Mouse (Mus musculus): Measurements from ENCODE around the gene Bcdin3d. TPM values are rescaled to one million over a fixed set of nuclear protein-coding genes. Genes with fewer than 3 reads are reported as not detected.
A peak's percentile ranks its signal among the peaks of the same experiment; 100 is the strongest.

Gene Bcdin3d
- polyA plus RNA-seq, 1 experiment from 2014 or later, result 18.1 TPM

- no peak overlapping the region for H3K27ac ChIP-seq (ENCODE audit: low read depth, low read length)
- no peak overlapping the region for H3K4me2 ChIP-seq (replicated peaks; ENCODE audit: low read depth, low read length)
- H3K9ac ChIP-seq (ENCODE audit: low read depth, low read length), result no peak overlapping the region
- no peak overlapping the region for H3K4me3 ChIP-seq (ENCODE audit: low read depth, low read length)
- H3K4me1 ChIP-seq (replicated peaks; ENCODE audit: control insufficient read depth, insufficient read depth, low read length), result no peaks in the 10 kb centered on the region
- 92% methylated on average over 10 of the region's 10 CpGs for WGBS
- H3K27me3 ChIP-seq (ENCODE audit: control insufficient read depth, insufficient read depth, low read length), result no peaks in the 10 kb centered on the region
- no peak for DNase-seq (ENCODE audit: low spot score)
- no peak for ATAC-seq (ENCODE audit: low FRiP score)
- no peaks in the 10 kb centered on the region for H3K9me3 ChIP-seq (ENCODE audit: control insufficient read depth, low read length)
- peaks cover 9% of the 10 kb centered on the region for H3K36me3 ChIP-seq (ENCODE audit: control insufficient read depth, insufficient read depth, low read length)
Observed at GRCm38 (mm10) chr15:99423131-99423530, 51.4 kb downstream of the Bcdin3d start.

GRCm38 (mm10) chr15:99422551-99422950 is 52.0 kb downstream of the Bcdin3d start:
- 93% methylated on average over 23 of the region's 23 CpGs for WGBS
- ATAC-seq (ENCODE audit: low FRiP score) (no peak), DNase-seq (ENCODE audit: low spot score) (no peak)
- Histone ChIP-seq H3K27ac (ENCODE audit: low read depth, low read length) (0 out of 2 replicates have a peak overlapping the region, but pooled peaks have one; percentile 9), H3K4me3 (ENCODE audit: low read depth, low read length) (no peak overlapping the region), H3K9ac (ENCODE audit: low read depth, low read length) (no peak overlapping the region), H3K4me2 (replicated peaks; ENCODE audit: low read depth, low read length) (no peak overlapping the region), H3K27me3 (ENCODE audit: control insufficient read depth, insufficient read depth, low read length) (no peaks in the 10 kb centered on the region), H3K36me3 (ENCODE audit: control insufficient read depth, insufficient read depth, low read length) (peaks cover 7% of the 10 kb centered on the region), H3K4me1 (replicated peaks; ENCODE audit: control insufficient read depth, insufficient read depth, low read length) (no peaks in the 10 kb centered on the region), H3K9me3 (ENCODE audit: control insufficient read depth, low read length) (no peaks in the 10 kb centered on the region)

- Histone ChIP-seq H3K4me2 (replicated peaks; ENCODE audit: low read depth, low read length) (no peak overlapping the region), H3K4me1 (replicated peaks; ENCODE audit: control insufficient read depth, insufficient read depth, low read length) (no peaks in the 10 kb centered on the region), H3K36me3 (ENCODE audit: control insufficient read depth, insufficient read depth, low read length) (peaks cover 5% of the 10 kb centered on the region), H3K4me3 (ENCODE audit: low read depth, low read length) (no peak overlapping the region), H3K27ac (ENCODE audit: low read depth, low read length) (peak overlapping the region; percentile 81), H3K9ac (ENCODE audit: low read depth, low read length) (no peak overlapping the region), H3K9me3 (ENCODE audit: control insufficient read depth, low read length) (no peaks in the 10 kb centered on the region), H3K27me3 (ENCODE audit: control insufficient read depth, insufficient read depth, low read length) (no peaks in the 10 kb centered on the region)
- no peak for ATAC-seq (ENCODE audit: low FRiP score)
- WGBS, result 91% methylated on average over 8 of the region's 8 CpGs
- no peak for DNase-seq (ENCODE audit: low spot score)
Observed at GRCm38 (mm10) chr15:99421676-99422075, 52.9 kb downstream of the Bcdin3d start.

- ATAC-seq (ENCODE audit: low FRiP score), result no peak
- no peak overlapping the region for H3K4me2 ChIP-seq (replicated peaks; ENCODE audit: low read depth, low read length)
Observed at GRCm38 (mm10) chr15:99421152-99421551, 53.4 kb downstream of the Bcdin3d start.

GRCm38 (mm10) chr15:99420521-99421014 is 54.0 kb downstream of the Bcdin3d start:
- peak; percentile 81 for DNase-seq (ENCODE audit: low spot score)
- Histone ChIP-seq H3K4me3 (ENCODE audit: low read depth, low read length) (no peak overlapping the region), H3K27me3 (ENCODE audit: control insufficient read depth, insufficient read depth, low read length) (no peaks in the 10 kb centered on the region), H3K4me1 (replicated peaks; ENCODE audit: control insufficient read depth, insufficient read depth, low read length) (no peaks in the 10 kb centered on the region), H3K27ac (ENCODE audit: low read depth, low read length) (peak overlapping the region; percentile 81), H3K36me3 (ENCODE audit: control insufficient read depth, insufficient read depth, low read length) (peaks cover 5% of the 10 kb centered on the region; the same call in 1 of the 2 replicates), H3K4me2 (replicated peaks; ENCODE audit: low read depth, low read length) (peak overlapping the region; percentile 18; the same call in 1 of the 2 replicates), H3K9me3 (ENCODE audit: control insufficient read depth, low read length) (no peaks in the 10 kb centered on the region), H3K9ac (ENCODE audit: low read depth, low read length) (peak overlapping the region; percentile 41; the same call in 1 of the 2 replicates)
- ATAC-seq (ENCODE audit: low FRiP score), result peak; percentile 77
- 8% methylated on average over 12 of the region's 12 CpGs for WGBS

More at GRCm38 (mm10) chr15:99421152-99421551, 53.4 kb downstream of the Bcdin3d start:
- DNase-seq (ENCODE audit: low spot score), result peak; percentile 40
- 74% methylated on average over 9 of the region's 9 CpGs for WGBS
- H3K27ac ChIP-seq (ENCODE audit: low read depth, low read length), result peak overlapping the region; percentile 81
- H3K4me3 ChIP-seq (ENCODE audit: low read depth, low read length), result no peak overlapping the region
- H3K36me3 ChIP-seq (ENCODE audit: control insufficient read depth, insufficient read depth, low read length), result peaks cover 5% of the 10 kb centered on the region; the same call in 1 of the 2 replicates
- no peak overlapping the region for H3K9ac ChIP-seq (ENCODE audit: low read depth, low read length)
- H3K4me1 ChIP-seq (replicated peaks; ENCODE audit: control insufficient read depth, insufficient read depth, low read length), result no peaks in the 10 kb centered on the region
- no peaks in the 10 kb centered on the region for H3K9me3 ChIP-seq (ENCODE audit: control insufficient read depth, low read length)
- no peaks in the 10 kb centered on the region for H3K27me3 ChIP-seq (ENCODE audit: control insufficient read depth, insufficient read depth, low read length)

GRCm38 (mm10) chr15:99420101-99420500 is 54.4 kb downstream of the Bcdin3d start:
- DNase-seq (ENCODE audit: low spot score), result no peak
- H3K27ac ChIP-seq (ENCODE audit: low read depth, low read length), result peak overlapping the region; percentile 81; the same call in 1 of the 2 replicates
- H3K27me3 ChIP-seq (ENCODE audit: control insufficient read depth, insufficient read depth, low read length), result no peaks in the 10 kb centered on the region
- ATAC-seq (ENCODE audit: low FRiP score), result no peak
- H3K4me3 ChIP-seq (ENCODE audit: low read depth, low read length), result no peak overlapping the region
- H3K9me3 ChIP-seq (ENCODE audit: control insufficient read depth, low read length), result no peaks in the 10 kb centered on the region
- WGBS, result 33% methylated on average over 5 of the region's 5 CpGs
- H3K9ac ChIP-seq (ENCODE audit: low read depth, low read length), result no peak overlapping the region
- peaks cover 5% of the 10 kb centered on the region; the same call in 1 of the 2 replicates for H3K36me3 ChIP-seq (ENCODE audit: control insufficient read depth, insufficient read depth, low read length)
- no peaks in the 10 kb centered on the region for H3K4me1 ChIP-seq (replicated peaks; ENCODE audit: control insufficient read depth, insufficient read depth, low read length)
- no peak overlapping the region for H3K4me2 ChIP-seq (replicated peaks; ENCODE audit: low read depth, low read length)

Other genes with a start within 250 kb of the Bcdin3d start
- 0.12 and 0.14 TPM in 2 replicates for gene Kcnh3, start 249.9 kb downstream of the Bcdin3d start, polyA plus RNA-seq (2014; fragmentation: Nextera tagmentation; extraction: Ambion mirVana)
- 184 and 193 TPM in 2 replicates for gene Mcrs1, start 222.8 kb downstream of the Bcdin3d start, polyA plus RNA-seq (2014; fragmentation: Nextera tagmentation; extraction: Ambion mirVana)
- gene Prpf40b, start 179.6 kb downstream of the Bcdin3d start, polyA plus RNA-seq (2014; fragmentation: Nextera tagmentation; extraction: Ambion mirVana), result 41.9 and 45.7 TPM in 2 replicates
- 0.22 and 0.29 TPM in 2 replicates for gene Fam186b, start 178.8 kb downstream of the Bcdin3d start, polyA plus RNA-seq (2014; fragmentation: Nextera tagmentation; extraction: Ambion mirVana)
- 10.5 and 11.4 TPM in 2 replicates for gene Fmnl3, start 104.2 kb downstream of the Bcdin3d start, polyA plus RNA-seq (2014; fragmentation: Nextera tagmentation; extraction: Ambion mirVana)
- gene Tmbim6, start 81.8 kb downstream of the Bcdin3d start, polyA plus RNA-seq (2014; fragmentation: Nextera tagmentation; extraction: Ambion mirVana), result 212 and 224 TPM in 2 replicates
- gene Nckap5l, start 17.0 kb downstream of the Bcdin3d start, polyA plus RNA-seq (2014; fragmentation: Nextera tagmentation; extraction: Ambion mirVana), result 9.3 and 10.2 TPM in 2 replicates
- 0.97 and 2.3 TPM in 2 replicates for gene Faim2, start 53.4 kb upstream of the Bcdin3d start, polyA plus RNA-seq (2014; fragmentation: Nextera tagmentation; extraction: Ambion mirVana)
- gene Aqp2, start 104.3 kb upstream of the Bcdin3d start, polyA plus RNA-seq (2014; fragmentation: Nextera tagmentation; extraction: Ambion mirVana), result not detected in 2 replicates
- 0.28 and 0.36 TPM in 2 replicates for gene Aqp5, start 116.1 kb upstream of the Bcdin3d start, polyA plus RNA-seq (2014; fragmentation: Nextera tagmentation; extraction: Ambion mirVana)
- gene Aqp6, start 126.7 kb upstream of the Bcdin3d start, polyA plus RNA-seq (2014; fragmentation: Nextera tagmentation; extraction: Ambion mirVana), result 1.0 and 1.7 TPM in 2 replicates
- 161 and 202 TPM in 2 replicates for gene Racgap1, start 176.9 kb upstream of the Bcdin3d start, polyA plus RNA-seq (2014; fragmentation: Nextera tagmentation; extraction: Ambion mirVana)
- 14.4 and 21.0 TPM in 2 replicates for gene Asic1, start 195.6 kb upstream of the Bcdin3d start, polyA plus RNA-seq (2014; fragmentation: Nextera tagmentation; extraction: Ambion mirVana)
- gene Smarcd1, start 227.4 kb upstream of the Bcdin3d start, polyA plus RNA-seq (2014; fragmentation: Nextera tagmentation; extraction: Ambion mirVana), result 99.1 and 103 TPM in 2 replicates
- gene Gm17349, start 230.8 kb upstream of the Bcdin3d start, polyA plus RNA-seq (2014; fragmentation: Nextera tagmentation; extraction: Ambion mirVana), result not detected in 2 replicates
- 0.25 and 0.36 TPM in 2 replicates for gene Gpd1, start 242.8 kb upstream of the Bcdin3d start, polyA plus RNA-seq (2014; fragmentation: Nextera tagmentation; extraction: Ambion mirVana)

All from hindbrain, embryonic 11.5 days (tissue).